Mouse (Mus musculus): Measurements from ENCODE around the gene Snx21.

- TF ChIP-seq POLR2A (IDR thresholded peaks at IDR 0.05; ENCODE audit: insufficient read length, low read depth) (no peak), MYOG (IDR thresholded peaks at IDR 0.05; ENCODE audit: control insufficient read depth in 1 of 3, insufficient read depth in 1 of 3, insufficient read length in 2 of 3, low read depth in 2 of 3) (no peak), USF1 (IDR thresholded peaks at IDR 0.05; ENCODE audit: low read depth) (no peak), TCF12 (IDR thresholded peaks at IDR 0.05; ENCODE audit: insufficient read depth, poor library complexity, severe bottlenecking) (no peak), REST (IDR thresholded peaks at IDR 0.05; ENCODE audit: insufficient read depth, insufficient read length) (no peak), POLR2AphosphoS2 (IDR thresholded peaks at IDR 0.05; ENCODE audit: insufficient read length, low read depth) (no peak), E2F4 (IDR thresholded peaks at IDR 0.05; ENCODE audit: insufficient read depth) (no peak), MAX (IDR thresholded peaks at IDR 0.05; ENCODE audit: low read depth) (no peak), CEBPB (IDR thresholded peaks at IDR 0.05; ENCODE audit: insufficient read depth, poor library complexity, severe bottlenecking) (no peak)
Measured at GRCm38 (mm10) chr2:164786388-164786885, 814 bp downstream of the Snx21 start.

Data from myocyte (in vitro differentiated cells).